Mouse (Mus musculus) regulatory T cell (primary cell): Measurements from ENCODE around the gene Il10ra.

ENCODE experiments used
- in situ Hi-C: fragments of 300-600 bp; cut with MboI, MseI; formaldehyde crosslinking; loops from one replicate; pipeline ENCODE4 v1.15.1; 2025; ENCODE audit warnings: high pct_unique_total_duplicates

Il10ra gene

GRCm38 (mm10) chr9:45268597-45269325 lies at the start of gene Il10ra:
Gene Il10ra, minus strand, starts transcription at chr9:45269149.
- in situ Hi-C loops, result no loop called here

- in situ Hi-C loops, result no loop called here
Observed at GRCm38 (mm10) chr9:45317635-45318034, 48.7 kb upstream of the Il10ra start.

GRCm38 (mm10) chr9:45313913-45314312 lies 45.0 kb upstream of the Il10ra start:
- in situ Hi-C loops, result no loop called here

- in situ Hi-C loops, result no loop called here
Observed at GRCm38 (mm10) chr9:45311858-45312257, 42.9 kb upstream of the Il10ra start.

- in situ Hi-C loops, result no loop called here
Observed at GRCm38 (mm10) chr9:45308521-45308920, 39.6 kb upstream of the Il10ra start.

- in situ Hi-C loops, result no loop called here
Observed at GRCm38 (mm10) chr9:45306746-45307410, 37.9 kb upstream of the Il10ra start.

- in situ Hi-C loops, result loop anchor here (5.0 kb wide), 2 partner anchors 79 to 91 kb away; no protein-coding TSS in a partner anchor
Observed at GRCm38 (mm10) chr9:45301771-45302170, 32.8 kb upstream of the Il10ra start.

- in situ Hi-C loops, result loop anchor here (5.0 kb wide), 2 partner anchors 78 to 92 kb away; no protein-coding TSS in a partner anchor
Observed at GRCm38 (mm10) chr9:45300422-45301104, 31.6 kb upstream of the Il10ra start.

- in situ Hi-C loops, result loop anchor here (5.0 kb wide), 2 partner anchors 77 to 93 kb away; no protein-coding TSS in a partner anchor
Observed at GRCm38 (mm10) chr9:45299231-45300006, 30.5 kb upstream of the Il10ra start.

- in situ Hi-C loops, result no loop called here
Observed at GRCm38 (mm10) chr9:45294210-45295011, 25.5 kb upstream of the Il10ra start.

- in situ Hi-C loops, result no loop called here
Observed at GRCm38 (mm10) chr9:45291481-45292168, 22.7 kb upstream of the Il10ra start.

GRCm38 (mm10) chr9:45282466-45282865 lies 13.5 kb upstream of the Il10ra start:
- in situ Hi-C loops, result no loop called here

- in situ Hi-C loops, result no loop called here
Observed at GRCm38 (mm10) chr9:45280891-45281290, 11.9 kb upstream of the Il10ra start.

GRCm38 (mm10) chr9:45280059-45280458 lies 11.1 kb upstream of the Il10ra start:
- in situ Hi-C loops, result no loop called here

- in situ Hi-C loops, result no loop called here
Observed at GRCm38 (mm10) chr9:45274635-45275034, 5.7 kb upstream of the Il10ra start.

- in situ Hi-C loops, result no loop called here
Observed at GRCm38 (mm10) chr9:45274218-45274617, 5.3 kb upstream of the Il10ra start.

- in situ Hi-C loops, result no loop called here
Observed at GRCm38 (mm10) chr9:45272213-45272612, 3.3 kb upstream of the Il10ra start.

- in situ Hi-C loops, result no loop called here
Observed at GRCm38 (mm10) chr9:45268079-45268478, 870 bp downstream of the Il10ra start.

- in situ Hi-C loops, result no loop called here
Observed at GRCm38 (mm10) chr9:45267099-45267498, 1.9 kb downstream of the Il10ra start.

GRCm38 (mm10) chr9:45261872-45262271 lies 7.1 kb downstream of the Il10ra start:
- in situ Hi-C loops, result no loop called here
